Mouse (Mus musculus): ENCODE data around the gene Slc12a3.
"Not testable (repeated sequence)": the region's sequence is repeated elsewhere in the genome, so short reads cannot be mapped to it uniquely, and the experiment has no call there.

Gene Slc12a3

DNA sequence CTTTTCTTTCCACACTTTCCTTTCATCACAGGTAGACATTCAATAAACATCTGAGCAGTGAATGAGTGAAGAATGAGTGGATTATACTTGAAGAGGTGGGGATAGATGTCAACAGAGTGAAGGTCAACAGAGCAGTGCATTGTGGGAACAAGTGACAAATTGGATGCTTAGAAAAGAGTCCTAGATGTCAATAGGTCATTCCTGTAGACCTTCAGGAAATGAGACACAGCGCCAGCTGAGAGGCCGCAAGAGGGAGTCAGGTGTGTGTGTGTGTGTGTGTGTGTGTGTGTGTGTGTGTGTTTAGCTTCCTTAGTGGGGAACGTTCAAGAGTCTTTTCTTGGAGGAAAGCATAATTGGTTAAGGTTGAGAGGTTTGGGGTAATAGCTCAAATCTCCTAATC lies 47.2 kb downstream of the Slc12a3 start:
- DNase-seq (ENCODE audit: low spot score): no peak

DNA sequence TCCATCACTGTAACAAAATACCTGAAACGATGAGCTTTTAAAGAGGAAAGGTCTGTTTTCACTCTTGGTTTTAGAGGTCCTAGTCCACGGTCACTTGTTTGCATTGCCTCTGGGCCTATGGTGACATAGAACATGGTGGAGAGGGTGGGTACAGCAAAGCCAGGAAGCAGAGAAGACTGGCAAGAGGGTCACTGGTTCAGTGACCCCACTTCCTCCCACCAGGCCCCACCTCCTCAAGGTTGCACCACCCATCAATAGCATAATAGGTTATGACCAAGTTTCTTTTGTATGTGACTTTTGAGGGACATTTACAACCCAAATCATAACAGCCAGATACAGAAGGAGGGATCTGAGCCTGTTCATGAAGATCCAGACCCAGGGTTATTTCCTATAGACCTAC lies 47.6 kb downstream of the Slc12a3 start:
- DNase-seq (ENCODE audit: low spot score): no peak

GRCm38 (mm10) chr8:94377031-94377430 lies 48.0 kb downstream of the Slc12a3 start:
- DNase-seq (ENCODE audit: low spot score): no peak

DNA sequence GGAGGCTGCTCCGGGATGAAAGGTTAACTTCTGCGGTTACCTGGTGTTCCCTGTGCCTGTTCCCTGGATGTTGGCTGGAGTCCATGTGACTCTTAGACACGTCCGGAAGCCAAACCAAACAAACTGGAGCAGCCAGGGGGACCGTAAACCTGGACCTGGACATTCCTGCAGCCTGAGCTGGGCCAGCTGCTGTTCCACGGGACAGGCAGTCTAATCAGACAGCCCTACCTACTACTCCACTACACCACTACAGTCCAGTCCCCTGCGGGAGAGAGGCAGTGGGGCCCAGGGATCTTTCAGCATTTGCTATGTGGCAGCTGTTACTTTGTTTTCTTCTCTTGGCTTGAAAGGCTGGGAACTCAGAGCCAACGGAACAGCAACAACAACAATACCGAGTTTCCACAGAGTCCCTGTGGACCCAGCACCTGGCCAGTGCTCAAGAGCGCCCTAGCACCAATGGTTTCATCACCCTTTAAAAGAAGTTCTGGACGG lies 48.8 kb downstream of the Slc12a3 start:
- DNase-seq (ENCODE audit: low spot score): peak; percentile 28

DNA sequence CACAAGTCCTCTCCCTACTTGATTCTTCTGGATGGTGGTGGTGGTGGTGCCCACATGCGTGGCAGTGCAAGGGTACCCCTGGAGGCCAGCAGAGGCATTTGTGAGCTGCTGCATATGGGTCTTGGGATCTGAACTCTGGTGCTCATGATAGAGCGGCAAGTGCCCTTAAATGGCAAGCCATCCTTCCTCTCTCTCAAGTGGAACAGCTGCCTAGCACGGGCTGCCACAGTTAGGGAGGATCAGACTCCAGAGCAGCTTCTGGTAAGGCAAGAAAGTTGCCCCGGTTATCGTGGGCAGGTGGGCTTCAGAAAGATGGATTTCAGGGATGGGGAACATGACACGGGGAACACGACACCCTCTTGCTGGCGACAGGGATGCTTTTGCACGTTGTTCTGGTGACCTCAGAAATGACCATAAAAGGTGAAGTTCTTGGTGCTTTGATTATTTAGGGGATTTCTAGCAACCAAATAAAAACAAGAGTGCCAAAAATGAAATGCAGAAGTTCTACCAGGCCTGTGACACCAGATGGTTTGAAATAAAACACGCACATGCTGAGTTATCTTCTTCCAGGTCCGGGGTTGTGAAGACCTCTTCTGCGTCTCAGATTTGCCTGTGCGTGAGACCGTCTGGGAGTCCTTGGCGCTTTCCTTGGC lies 49.9 kb downstream of the Slc12a3 start:
- DNase-seq (ENCODE audit: low spot score): no peak

DNA sequence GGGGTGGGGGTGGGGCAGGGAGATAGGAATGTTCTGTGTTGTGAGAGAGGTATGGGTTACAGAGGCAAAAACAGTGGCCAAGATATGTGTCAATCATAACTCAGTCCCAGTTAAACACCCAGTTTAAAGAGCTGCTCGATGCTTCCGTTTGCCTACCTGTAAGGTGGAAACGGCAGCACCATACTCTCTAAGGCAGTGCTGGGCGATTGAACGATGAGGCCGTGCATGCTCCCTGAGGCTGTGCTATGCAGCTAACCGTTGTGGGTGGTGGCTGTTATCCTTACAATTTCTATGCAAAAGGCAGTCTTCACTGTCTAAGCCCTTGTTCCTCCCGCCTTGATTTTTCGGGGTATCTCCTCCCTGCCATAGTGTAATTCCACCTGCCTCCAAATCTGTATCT lies 50.7 kb downstream of the Slc12a3 start:
- no peak for DNase-seq (ENCODE audit: low spot score)

GRCm38 (mm10) chr8:94384166-94384565 lies 55.2 kb downstream of the Slc12a3 start:
- DNase-seq (ENCODE audit: low spot score): no peak

- DNase-seq (ENCODE audit: low spot score): no peak
Observed at GRCm38 (mm10) chr8:94385506-94386213, 56.7 kb downstream of the Slc12a3 start.

GRCm38 (mm10) chr8:94386214-94387026 lies 57.4 kb downstream of the Slc12a3 start, which contains the start of gene Herpud1:
TSS of gene Herpud1 (plus strand) at chr8:94386438.
- DNase-seq (ENCODE audit: low spot score): peak; percentile 96

DNA sequence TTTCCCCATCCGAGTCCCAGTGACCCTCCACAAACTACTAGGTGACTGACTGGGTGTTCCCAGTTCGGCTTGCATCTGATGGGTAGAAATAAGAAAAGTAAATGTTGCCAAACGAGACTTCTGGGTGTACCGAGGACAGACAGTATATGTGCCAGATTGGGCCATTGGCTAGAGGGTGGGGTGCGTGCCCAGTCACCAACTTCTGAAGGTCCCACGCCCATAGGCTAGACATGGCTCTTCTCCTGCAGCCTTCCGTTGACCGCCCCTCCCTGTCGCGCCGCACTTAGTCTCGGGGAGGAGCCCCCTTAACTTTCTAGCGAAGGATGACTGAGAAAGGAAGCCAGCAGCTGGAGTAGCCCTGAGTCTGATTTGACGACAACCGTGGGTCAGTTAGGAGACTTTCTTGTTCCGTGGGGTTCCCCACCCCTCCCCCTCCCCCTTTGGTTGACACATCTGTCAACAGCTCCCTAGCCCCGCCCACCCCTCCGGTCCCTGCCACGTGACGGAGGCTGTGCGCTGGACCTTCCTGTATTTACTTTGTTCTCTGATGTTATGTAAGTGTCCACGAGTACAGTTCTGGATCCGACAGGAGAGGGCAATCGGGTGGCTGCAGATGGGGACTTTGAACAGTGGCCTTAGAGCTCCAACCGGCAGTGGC lies 58.2 kb downstream of the Slc12a3 start:
- peak; percentile 81 for DNase-seq (ENCODE audit: low spot score)

- DNase-seq (ENCODE audit: low spot score): no peak
Observed at GRCm38 (mm10) chr8:94387785-94388184, 58.8 kb downstream of the Slc12a3 start.

- DNase-seq (ENCODE audit: low spot score): no peak
Observed at GRCm38 (mm10) chr8:94389531-94389930, 60.5 kb downstream of the Slc12a3 start.

GRCm38 (mm10) chr8:94390429-94390828 lies 61.4 kb downstream of the Slc12a3 start:
- no peak for DNase-seq (ENCODE audit: low spot score)

- no peak for DNase-seq (ENCODE audit: low spot score)
Observed at GRCm38 (mm10) chr8:94390910-94391309, 61.9 kb downstream of the Slc12a3 start.

DNA sequence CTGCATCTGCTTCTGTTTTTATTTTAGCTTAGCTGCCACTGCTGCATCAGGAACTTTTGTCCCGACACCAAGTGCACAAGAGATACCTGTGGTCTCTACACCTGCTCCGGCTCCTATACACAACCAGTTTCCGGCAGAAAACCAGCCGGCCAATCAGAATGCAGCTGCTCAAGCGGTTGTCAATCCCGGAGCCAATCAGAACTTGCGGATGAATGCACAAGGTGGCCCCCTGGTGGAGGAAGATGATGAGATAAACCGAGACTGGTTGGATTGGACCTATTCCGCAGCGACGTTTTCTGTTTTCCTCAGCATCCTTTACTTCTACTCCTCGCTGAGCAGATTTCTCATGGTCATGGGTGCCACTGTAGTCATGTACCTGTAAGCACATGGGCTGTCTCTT lies 63.1 kb downstream of the Slc12a3 start:
- DNase-seq (ENCODE audit: low spot score): no peak

DNA sequence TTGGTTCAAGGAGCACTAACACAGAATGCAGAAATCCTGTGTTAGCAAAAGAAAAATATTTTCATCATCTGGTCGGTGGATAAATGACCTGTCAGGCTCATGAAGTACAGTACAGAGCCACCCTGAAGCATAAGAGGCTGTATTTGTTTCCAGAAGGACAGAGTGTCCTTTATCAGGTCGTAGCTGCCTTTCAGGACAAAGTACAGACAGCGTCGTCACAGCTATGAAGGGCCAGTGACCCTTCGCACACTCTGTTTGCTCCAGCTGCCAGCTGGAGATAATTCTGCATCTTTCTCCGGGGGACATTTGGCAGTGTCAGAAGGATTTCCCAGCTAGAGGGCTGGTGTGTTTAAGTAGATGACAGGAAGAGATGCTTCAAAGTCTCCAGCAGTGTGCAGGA lies 63.6 kb downstream of the Slc12a3 start:
- no peak for DNase-seq (ENCODE audit: low spot score)

GRCm38 (mm10) chr8:94395851-94396540 lies 67.0 kb downstream of the Slc12a3 start:
- DNase-seq (ENCODE audit: low spot score): no peak

- no peak for DNase-seq (ENCODE audit: low spot score)
Observed at GRCm38 (mm10) chr8:94396964-94397657, 68.1 kb downstream of the Slc12a3 start.

DNA sequence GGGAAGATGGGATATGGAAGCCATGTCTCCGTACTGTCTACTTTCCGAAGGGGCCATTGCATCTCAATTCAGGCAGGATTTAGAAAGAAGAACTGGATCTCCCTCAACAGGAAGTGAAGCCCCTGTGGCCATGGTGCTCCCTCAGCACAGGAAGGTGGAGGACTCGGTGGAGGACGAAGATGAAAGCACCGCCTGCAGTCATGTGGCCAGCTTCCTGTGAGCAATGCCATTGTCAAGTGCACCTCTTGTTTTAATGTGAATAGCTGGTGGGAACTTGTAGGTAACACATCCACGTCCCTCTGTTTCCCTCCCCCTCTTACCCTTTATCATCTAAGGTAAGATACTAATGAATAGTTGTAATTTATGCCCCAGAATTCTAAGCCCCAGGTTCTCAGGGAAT lies 69.6 kb downstream of the Slc12a3 start:
- no peak for DNase-seq (ENCODE audit: low spot score)

DNA sequence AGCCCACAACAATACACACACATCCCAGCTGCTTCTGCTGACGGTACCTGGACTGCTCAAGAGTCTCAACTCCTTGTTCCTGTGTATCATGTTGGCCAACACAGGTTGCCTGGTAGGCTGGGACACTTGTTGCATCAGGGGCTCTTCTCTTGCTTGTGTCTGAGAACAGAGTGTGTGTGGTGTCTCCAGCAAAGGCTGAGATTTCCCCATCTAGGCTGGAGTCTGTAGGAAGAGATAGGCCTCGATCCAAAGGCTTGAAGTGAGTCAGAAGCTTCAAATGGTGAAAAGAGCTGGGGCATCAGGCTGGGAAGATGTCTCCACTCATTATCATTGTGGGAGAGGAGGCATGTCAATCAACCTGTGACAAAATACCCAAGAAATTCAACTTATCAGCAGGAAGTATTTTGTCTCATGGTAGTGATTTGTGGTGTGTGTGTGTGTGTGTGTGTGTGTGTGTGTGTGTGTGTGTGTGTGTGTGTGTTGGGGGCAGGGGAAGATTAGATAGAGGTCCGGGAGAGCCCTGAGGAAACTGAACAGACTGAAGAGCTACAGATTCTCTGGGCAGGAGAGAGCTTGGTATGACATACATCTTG lies 70.5 kb downstream of the Slc12a3 start:
- DNase-seq (ENCODE audit: low spot score): no peak

- DNase-seq (ENCODE audit: low spot score): not testable (repeated sequence)
Observed at GRCm38 (mm10) chr8:94399957-94400356, 71.0 kb downstream of the Slc12a3 start.
